ENCODE assay signal across 12 mouse cellular contexts in genomic region chr10:120431435-120431834, GRCm38 (mm10). TPM values are rescaled to one million over a fixed set of nuclear protein-coding genes. Genes with fewer than 3 reads are reported as not detected.
DNase-seq lines count a peak whose midpoint lies in the region; ATAC-seq lines count a peak whose summit lies in the region.
"Had no signal": no experiment of that assay in that cellular context is flagged by ENCODE, and none has a peak within 500 bp of the region (broad histone marks: within the 10 kb centered on the region; RNA-seq: fewer than 3 reads in every experiment).

No protein-coding gene starts in this region.

- peaks cover 23% of the 10 kb centered on the region for H3K4me1 ChIP-seq in forebrain, embryonic 14.5 days (ENCODE audit: control insufficient read depth, insufficient read depth, low read length)
- H3K4me1 ChIP-seq in forebrain, embryonic 10.5 days: peaks cover 73% of the 10 kb centered on the region
- H3K4me1 ChIP-seq in kidney, embryonic 15.5 days: peaks cover 87% of the 10 kb centered on the region
- peaks cover 50% of the 10 kb centered on the region for H3K4me1 ChIP-seq in stomach, embryonic 16.5 days (ENCODE audit: control insufficient read depth, insufficient read depth, low read length)

- no peaks in the 10 kb centered on the region for H3K36me3 ChIP-seq in forebrain, embryonic 14.5 days (ENCODE audit: control insufficient read depth, insufficient read depth, low read length)
- peaks cover 92% of the 10 kb centered on the region for H3K36me3 ChIP-seq in forebrain, embryonic 10.5 days (replicated peaks)
- peaks cover 13% of the 10 kb centered on the region for H3K36me3 ChIP-seq in kidney, embryonic 15.5 days
- H3K36me3 ChIP-seq in stomach, embryonic 16.5 days (ENCODE audit: control insufficient read depth, insufficient read depth, low read length): no peaks in the 10 kb centered on the region
- H3K36me3 ChIP-seq: hindbrain, embryonic 15.5 days had no signal

- no peaks in the 10 kb centered on the region for H3K27me3 ChIP-seq in forebrain, embryonic 14.5 days (replicated peaks; ENCODE audit: control insufficient read depth, insufficient read depth, low read length)
- no peaks in the 10 kb centered on the region for H3K27me3 ChIP-seq in forebrain, embryonic 10.5 days (ENCODE audit: poor library complexity, severe bottlenecking)
- no peaks in the 10 kb centered on the region for H3K27me3 ChIP-seq in kidney, embryonic 15.5 days
- no peaks in the 10 kb centered on the region for H3K27me3 ChIP-seq in stomach, embryonic 16.5 days (ENCODE audit: control insufficient read depth, insufficient read depth, low read length)
- H3K27me3 ChIP-seq: CH12.LX; hindbrain, embryonic 15.5 days had no signal

- H3K9me3 ChIP-seq in forebrain, embryonic 14.5 days (replicated peaks; ENCODE audit: control insufficient read depth, low read length): no peaks in the 10 kb centered on the region
- H3K9me3 ChIP-seq in forebrain, embryonic 10.5 days: no peaks in the 10 kb centered on the region
- H3K9me3 ChIP-seq in kidney, embryonic 15.5 days (replicated peaks): no peaks in the 10 kb centered on the region
- no peaks in the 10 kb centered on the region for H3K9me3 ChIP-seq in stomach, embryonic 16.5 days (replicated peaks; ENCODE audit: control insufficient read depth, low read length)
- H3K9me3 ChIP-seq: hindbrain, embryonic 15.5 days had no signal

- H3K9ac ChIP-seq in forebrain, embryonic 14.5 days (ENCODE audit: low read length): no peak overlapping the region
- no peak overlapping the region for H3K9ac ChIP-seq in kidney, embryonic 15.5 days
- H3K9ac ChIP-seq in stomach, embryonic 16.5 days (ENCODE audit: low read length): no peak overlapping the region
- H3K9ac ChIP-seq: hindbrain, embryonic 15.5 days had no signal

- ATAC-seq in forebrain, embryonic 14.5 days: no peak
- ATAC-seq in kidney, embryonic 15.5 days (replicated peaks; ENCODE audit: low FRiP score): no peak
- ATAC-seq in stomach, embryonic 16.5 days (ENCODE audit: insufficient read depth, low FRiP score): 0 out of 2 replicates have a peak, but pooled peaks have one; percentile 41

- H3K4me2 ChIP-seq in forebrain, embryonic 14.5 days (ENCODE audit: low read length): no peak overlapping the region
- H3K4me2 ChIP-seq in kidney, embryonic 15.5 days: no peak overlapping the region
- H3K4me2 ChIP-seq in stomach, embryonic 16.5 days (ENCODE audit: low read depth, low read length): no peak overlapping the region
- H3K4me2 ChIP-seq: hindbrain, embryonic 15.5 days had no signal

- DNase-seq in forebrain, embryonic 14.5 days (ENCODE audit: low spot score): peak; percentile 49
- no peak for DNase-seq in forebrain, embryonic 10.5 days (ENCODE audit: extremely low spot score, low spot score)
- no peak for DNase-seq in kidney, adult 18-20 months
- DNase-seq in right cerebral cortex, postnatal 10 days (ENCODE audit: low spot score in 2 of 2): peak; percentile 44 to 58
- no peak for DNase-seq in right cerebral cortex, postnatal 36 days (ENCODE audit: low spot score in 2 of 2)
- DNase-seq in cerebellum, adult 9-11 months: no peak
- DNase-seq: cerebellum, adult 18-20 months; gastrocnemius, postnatal 25 days had no signal

- 84% methylated on average over 2 of the region's 2 CpGs for WGBS in forebrain, embryonic 14.5 days
- 91% methylated on average over 2 of the region's 2 CpGs for WGBS in forebrain, embryonic 10.5 days
- WGBS in kidney, embryonic 15.5 days: 40% methylated on average over 2 of the region's 2 CpGs
- WGBS in stomach, embryonic 16.5 days: 31% methylated on average over 2 of the region's 2 CpGs

- H3K27ac ChIP-seq in forebrain, embryonic 14.5 days (ENCODE audit: low read depth, low read length): no peak overlapping the region
- no peak overlapping the region for H3K27ac ChIP-seq in forebrain, embryonic 10.5 days
- 0 out of 2 replicates have a peak overlapping the region, but pooled peaks have one; percentile 10 for H3K27ac ChIP-seq in kidney, embryonic 15.5 days
- H3K27ac ChIP-seq in stomach, embryonic 16.5 days (ENCODE audit: low read length): no peak overlapping the region
- H3K27ac ChIP-seq: hindbrain, embryonic 15.5 days had no signal

- no peak overlapping the region for H3K4me3 ChIP-seq in forebrain, embryonic 14.5 days (ENCODE audit: low read depth, low read length)
- H3K4me3 ChIP-seq in forebrain, embryonic 10.5 days: no peak overlapping the region
- H3K4me3 ChIP-seq in kidney, embryonic 15.5 days (replicated peaks): no peak overlapping the region
- no peak overlapping the region for H3K4me3 ChIP-seq in stomach, embryonic 16.5 days (replicated peaks; ENCODE audit: low read length)
- H3K4me3 ChIP-seq: hindbrain, embryonic 15.5 days had no signal

RNA-seq across cellular contexts. Expression of gene Hmga2, which starts 44.8 kb away (rescaled TPM):
- polyA plus RNA-seq in forebrain, embryonic 14.5 days (2014; fragmentation: Nextera tagmentation; extraction: Ambion mirVana): 1.5 and 2.6 TPM in 2 replicates
- 115 and 117 TPM in 2 replicates for polyA plus RNA-seq in forebrain, embryonic 10.5 days (2016; fragmentation: Nextera tagmentation; extraction: Ambion mirVana)
- polyA plus RNA-seq in kidney, embryonic 15.5 days (2015; fragmentation: Nextera tagmentation; extraction: Ambion mirVana): 28.3 and 30.3 TPM in 2 replicates
- 15.8 and 17.7 TPM in 2 replicates for polyA plus RNA-seq in stomach, embryonic 16.5 days (2015; fragmentation: Nextera tagmentation; extraction: Ambion mirVana)

Comparison
In these comparisons a context has a peak if more than half of its experiments do, and no peak if none do; other contexts are left out.
1. DNase-seq: peak in forebrain, embryonic 14.5 days (single experiment) and right cerebral cortex, postnatal 10 days (2 of 2); none in forebrain, embryonic 10.5 days (single experiment), kidney, adult 18-20 months (single experiment), right cerebral cortex, postnatal 36 days (0 of 2) and cerebellum, adult 9-11 months (single experiment).